Mouse (Mus musculus) v-Abl transformed pro-B cells (cell line): ENCODE data around the gene Pdpn.

ENCODE experiments used
- in situ Hi-C, 2 experiments: fragments of 400-800 bp; cut with MboI; formaldehyde crosslinking; loops; one replicate each; pipeline ENCODE4 v1.15.1; 2025; ENCODE audit not compliant: unreplicated experiment in 2 of 2

Gene Pdpn

DNA sequence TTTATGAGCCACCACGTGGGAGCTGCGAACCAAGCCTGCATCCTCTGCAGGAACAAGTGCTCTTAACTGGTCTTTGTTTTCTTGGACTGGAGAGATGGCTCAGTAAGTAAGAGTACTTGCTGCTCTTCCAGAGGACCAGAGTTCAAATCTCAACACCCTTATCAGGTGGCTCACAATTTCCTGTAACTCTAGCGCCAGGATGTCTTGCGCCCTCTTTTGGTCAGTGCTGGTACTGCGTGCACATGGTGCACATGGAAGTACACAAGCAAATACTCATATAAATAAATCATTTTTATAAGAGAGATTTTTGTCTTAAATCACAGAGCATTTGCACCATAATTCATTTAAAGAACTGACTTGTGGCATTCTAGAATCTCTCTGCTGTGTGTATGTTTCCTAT is 51.3 kb downstream of the Pdpn start:
- in situ Hi-C loops: loop anchor here (25.0 kb wide), 4 partner anchors 1086 to 1386 kb away; partner anchors contain the start of genes Efhd2 (in 1 of the 2) and Fhad1 (in 1 of the 2)

- in situ Hi-C loops: loop anchor here (25.0 kb wide), 4 partner anchors 1079 to 1379 kb away; partner anchors contain the start of genes Efhd2 (in 1 of the 2) and Fhad1 (in 1 of the 2)
Observed at GRCm38 (mm10) chr4:143241294-143241693, 58.1 kb downstream of the Pdpn start.

DNA sequence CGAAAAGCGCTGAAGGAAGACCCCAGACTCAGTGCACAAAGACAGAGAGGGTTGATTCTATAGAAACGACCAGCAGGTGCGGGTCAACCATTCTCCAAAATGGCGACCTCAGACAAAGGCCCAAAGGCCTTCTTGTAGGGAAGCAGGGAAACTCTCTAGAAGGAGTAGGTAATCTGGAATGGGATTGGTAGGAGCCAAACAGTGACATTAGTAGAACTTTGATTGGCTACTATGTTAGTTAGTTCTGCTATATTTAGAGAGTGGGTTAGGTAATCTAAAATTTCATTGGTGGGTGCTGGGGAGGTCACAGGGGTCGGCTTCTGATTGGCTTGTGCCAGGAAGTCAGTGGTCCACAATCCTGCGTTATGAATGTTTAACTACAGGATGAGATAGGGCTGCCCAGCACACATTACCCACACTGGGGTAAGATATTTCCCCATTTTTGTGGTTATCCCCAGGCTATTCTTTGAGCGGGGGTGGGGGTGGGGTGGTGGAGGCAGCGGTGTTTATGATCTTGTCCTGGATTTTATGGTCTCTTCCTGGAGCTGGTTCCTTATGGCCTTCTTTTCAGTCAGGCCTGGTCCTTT is 59.7 kb downstream of the Pdpn start:
- in situ Hi-C loops: loop anchor here (5.0 to 25.0 kb wide), 7 partner anchors 125 to 1385 kb away; partner anchors contain the start of genes Efhd2 (in 1 of the 2) and Fhad1 (in 1 of the 2)

GRCm38 (mm10) chr4:143239117-143239516 is 60.2 kb downstream of the Pdpn start:
- in situ Hi-C loops: loop anchor here (5.0 to 25.0 kb wide), 7 partner anchors 124 to 1384 kb away; partner anchors contain the start of genes Efhd2 (in 1 of the 2) and Fhad1 (in 1 of the 2)

DNA sequence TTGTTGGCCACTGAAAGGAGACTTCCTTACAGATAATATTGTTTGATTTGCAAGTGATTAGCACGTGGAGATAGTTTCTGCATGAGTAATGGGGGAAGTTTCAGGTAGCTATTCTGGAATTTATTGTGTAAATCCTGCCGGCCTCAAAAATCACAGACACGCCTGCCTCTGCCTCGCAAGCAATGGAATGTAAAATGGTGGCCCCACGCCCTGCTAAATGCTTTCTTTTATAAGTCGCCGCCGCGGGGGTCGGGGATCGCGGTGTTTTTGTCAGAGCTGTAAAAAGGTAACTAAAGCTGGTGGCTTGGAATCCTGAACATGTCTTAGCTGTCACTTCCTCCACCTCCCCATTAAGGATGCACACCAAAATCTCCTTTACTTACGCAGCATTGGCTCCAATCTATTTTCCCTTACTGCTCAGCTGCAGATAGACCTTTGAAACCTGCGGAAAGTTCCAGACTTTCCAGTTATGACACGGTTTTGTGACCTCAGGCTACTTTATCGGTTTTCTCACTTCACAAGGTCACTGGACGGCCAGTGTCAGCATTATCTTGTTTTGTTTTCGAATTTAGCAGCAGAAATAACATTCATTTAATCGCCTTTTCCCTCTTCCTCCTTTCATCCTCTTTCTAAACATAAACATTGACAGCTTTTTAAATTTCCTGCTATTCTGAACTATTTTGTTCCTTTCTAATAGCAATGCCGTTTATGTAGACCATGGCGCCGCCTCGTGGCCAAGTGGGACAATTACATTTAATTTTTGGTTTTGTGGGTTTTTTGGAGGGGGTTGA is 60.9 kb downstream of the Pdpn start:
- in situ Hi-C loops: loop anchor here (5.0 to 25.0 kb wide), 7 partner anchors 124 to 1384 kb away; partner anchors contain the start of genes Efhd2 (in 1 of the 2) and Fhad1 (in 1 of the 2)

DNA sequence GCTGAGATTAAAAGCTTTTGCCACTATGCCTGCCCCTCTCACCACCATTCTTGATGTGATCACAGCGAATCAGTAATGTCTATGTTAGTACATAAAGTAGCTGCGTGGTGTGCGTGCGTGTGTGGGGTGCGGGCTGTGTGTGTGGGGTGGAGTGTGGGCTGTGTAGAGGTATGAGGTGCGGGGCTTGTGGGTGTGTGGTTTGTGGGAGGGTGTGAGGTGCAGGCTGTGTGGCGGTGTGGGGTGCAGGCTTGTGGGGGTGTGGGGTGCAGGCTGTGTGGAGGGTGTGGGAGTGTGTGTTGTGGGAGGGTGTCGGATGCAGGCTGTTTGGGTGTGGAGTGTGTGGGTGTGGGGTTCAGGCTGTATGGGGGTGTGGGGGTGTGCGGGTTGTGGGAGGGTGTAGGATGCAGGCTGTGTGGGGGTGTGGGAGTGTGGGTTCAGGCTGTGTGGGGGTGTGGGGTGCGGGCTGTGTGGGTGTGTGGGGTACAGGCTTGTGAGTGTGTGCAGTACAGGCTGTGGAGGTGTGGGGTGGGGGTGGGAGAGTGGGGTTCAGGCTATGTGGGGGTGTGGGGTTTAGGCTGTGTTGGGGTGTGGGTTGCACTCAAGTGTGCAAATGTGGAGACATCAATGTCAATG is 67.5 kb downstream of the Pdpn start:
- in situ Hi-C loops: loop anchor here (10.0 to 25.0 kb wide), 6 partner anchors 117 to 1377 kb away; partner anchors contain the start of genes Efhd2 (in 1 of the 2) and Fhad1 (in 1 of the 2)

DNA sequence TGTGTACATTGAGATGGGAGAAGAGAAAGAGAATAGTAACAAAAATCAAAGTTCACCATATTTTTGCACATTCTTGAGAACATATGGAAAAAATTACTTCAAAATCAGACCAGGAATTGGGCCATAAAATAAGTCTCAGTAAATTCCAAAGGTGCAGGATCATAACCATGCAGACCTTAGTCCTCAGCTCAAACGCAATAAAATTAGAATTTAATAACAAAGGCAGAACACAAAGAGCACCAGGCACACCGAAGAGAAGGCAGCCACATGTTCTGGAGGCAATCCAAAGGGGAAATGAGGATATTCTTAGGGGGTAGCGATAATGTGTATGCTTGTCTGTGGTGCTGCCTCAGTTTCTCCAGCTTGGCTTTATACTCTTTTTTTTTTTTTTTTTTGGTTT is 68.3 kb downstream of the Pdpn start:
- in situ Hi-C loops: loop anchor here (10.0 to 25.0 kb wide), 6 partner anchors 116 to 1376 kb away; partner anchors contain the start of genes Efhd2 (in 1 of the 2) and Fhad1 (in 1 of the 2)

- in situ Hi-C loops: loop anchor here (25.0 kb wide), 4 partner anchors 1066 to 1366 kb away; partner anchors contain the start of genes Efhd2 (in 1 of the 2) and Fhad1 (in 1 of the 2)
Observed at GRCm38 (mm10) chr4:143227976-143228375, 71.4 kb downstream of the Pdpn start.

DNA sequence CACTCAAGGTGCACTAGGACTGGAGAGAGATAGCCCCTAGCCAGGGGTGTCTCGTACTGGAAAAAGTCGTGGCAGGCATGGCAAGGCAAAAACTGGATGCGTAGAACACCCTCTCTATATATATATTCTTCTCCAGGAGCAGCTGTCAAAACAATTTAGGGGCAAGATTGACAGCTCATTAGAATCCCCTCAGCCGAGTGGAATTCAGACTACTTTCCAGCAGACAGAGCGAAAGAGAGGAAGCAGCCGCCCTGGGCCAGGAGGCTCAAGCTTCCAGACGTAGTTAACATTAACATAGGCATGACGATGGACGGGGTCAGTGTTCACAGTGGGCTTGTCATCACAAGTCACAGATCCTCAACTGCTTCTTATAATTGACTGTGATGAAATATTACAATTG is 73.5 kb downstream of the Pdpn start:
- in situ Hi-C loops: loop anchor here (25.0 kb wide), 4 partner anchors 1064 to 1364 kb away; partner anchors contain the start of genes Efhd2 (in 1 of the 2) and Fhad1 (in 1 of the 2)

DNA sequence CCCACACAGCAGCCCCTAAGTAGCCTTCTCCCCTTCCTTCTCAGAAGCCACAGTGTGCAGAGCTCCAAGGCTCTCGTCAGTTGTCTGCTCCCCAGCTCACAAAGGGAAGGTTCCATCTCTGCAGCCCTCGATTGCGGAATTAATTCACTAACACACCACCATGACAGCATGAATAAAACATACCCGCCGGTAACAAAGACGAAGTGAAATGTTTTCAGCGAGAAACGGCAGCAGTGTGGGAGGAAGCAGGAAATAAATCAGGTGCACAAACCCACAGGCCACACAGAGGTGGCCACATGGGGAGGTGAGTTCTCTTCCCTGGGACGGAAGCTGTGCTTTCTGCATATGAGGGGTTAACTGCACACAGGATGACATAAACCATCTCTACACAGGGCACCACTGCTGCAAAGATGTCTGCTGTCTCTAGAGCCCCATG is 80.0 kb downstream of the Pdpn start:
- in situ Hi-C loops: no loop called here

DNA sequence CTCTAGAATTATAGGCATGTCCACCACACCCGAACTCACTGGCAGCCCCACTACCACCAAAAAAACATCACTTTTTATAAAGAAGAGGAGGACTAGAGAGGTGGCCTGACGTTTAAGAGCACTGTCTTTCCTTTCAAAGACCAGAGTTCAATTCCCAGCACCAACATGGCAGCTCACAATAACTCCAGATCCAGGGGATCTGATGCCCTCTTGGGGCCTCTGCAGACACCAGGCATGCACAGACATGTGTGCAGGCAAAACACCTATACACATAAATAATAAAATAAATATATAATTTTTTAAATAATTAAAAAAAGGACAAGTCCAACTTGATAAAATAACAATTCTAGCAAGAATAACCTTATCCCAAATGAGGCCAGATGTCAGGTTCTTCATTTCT is 80.5 kb downstream of the Pdpn start:
- in situ Hi-C loops: no loop called here
